Mouse (Mus musculus) limb, embryonic 12.5 days (tissue): ENCODE measurements at regions not wholly inside any gene's neighbourhood (a gene's known extent, or its start where the extent isn't known, plus 50 kb on each side); places are given as distances from the start of the nearest gene placed in this dataset.

ENCODE experiments used
- ATAC-seq: fragments of 200-750 bp; cut with Nextera tagmentation; 2 replicates; pipeline ENCODE4 v1.8.0; 2017; ENCODE audit warnings: low read depth, moderate TSS enrichment; ENCODE audit not compliant: insufficient number of reproducible peaks, insufficient read depth, low FRiP score, low TSS enrichment
- H3K27ac ChIP-seq: fragments of 300-500 bp; sonication (generic); 2 replicates; pipeline ENCODE4 v1.5.1; 2016; ENCODE audit warnings: mild to moderate bottlenecking, moderate library complexity
- H3K27me3 ChIP-seq: fragments of 300-500 bp; sonication (generic); 2 replicates; pipeline ENCODE4 v1.6.1; 2016; ENCODE audit warnings: mild to moderate bottlenecking, moderate library complexity
- H3K36me3 ChIP-seq: fragments of 300-500 bp; sonication (generic); 2 replicates; pipeline ENCODE4 v1.6.1; 2016; ENCODE audit warnings: mild to moderate bottlenecking, moderate library complexity
- H3K4me1 ChIP-seq: fragments of 300-500 bp; sonication (generic); replicated peaks from 2 replicates; pipeline ENCODE4 v1.6.1; 2016
- H3K4me2 ChIP-seq: fragments of 300-500 bp; sonication (generic); 2 replicates; pipeline ENCODE4 v1.6.1; 2016; ENCODE audit warnings: mild to moderate bottlenecking, moderate library complexity
- H3K4me3 ChIP-seq: fragments of 300-500 bp; sonication (generic); replicated peaks from 2 replicates; pipeline ENCODE4 v1.5.1; 2016; ENCODE audit warnings: mild to moderate bottlenecking
- H3K9ac ChIP-seq: fragments of 300-500 bp; sonication (generic); replicated peaks from 2 replicates; pipeline ENCODE4 v1.6.1; 2016; ENCODE audit warnings: mild to moderate bottlenecking, moderate library complexity
- H3K9me3 ChIP-seq: fragments of 300-500 bp; sonication (generic); 2 replicates; pipeline ENCODE4 v1.6.1; 2016; ENCODE audit warnings: mild to moderate bottlenecking, moderate library complexity
- WGBS: fragments of 180-500 bp; shearing (Covaris S2); methylation state at CpG from one replicate; pipeline ENCODE4 v1.1.7; 2016; 5-methylcytosine and 5-hydroxymethylcytosine counted together

GRCm38 (mm10) chr17:59361119-59361518 is 347.9 kb upstream of the Nudt12 start:
- no peaks in the 10 kb centered on the region for H3K27me3 ChIP-seq
- H3K4me2 ChIP-seq, result no peak overlapping the region
- WGBS, result 37% methylated on average over 9 of the region's 9 CpGs
- no peak overlapping the region for H3K27ac ChIP-seq
- peak; percentile 75; the same call in 1 of the 2 replicates for ATAC-seq
- peaks cover 13% of the 10 kb centered on the region for H3K4me1 ChIP-seq
- no peaks in the 10 kb centered on the region for H3K9me3 ChIP-seq
- H3K36me3 ChIP-seq, result no peaks in the 10 kb centered on the region
- H3K9ac ChIP-seq, result no peak overlapping the region
- H3K4me3 ChIP-seq, result no peak overlapping the region

- peaks cover 10% of the 10 kb centered on the region for H3K4me1 ChIP-seq
- no peak overlapping the region for H3K4me3 ChIP-seq
- 18% methylated on average over 5 of the region's 5 CpGs for WGBS
- no peak overlapping the region for H3K27ac ChIP-seq
- ATAC-seq, result peak; percentile 52; the same call in 1 of the 2 replicates
- H3K9me3 ChIP-seq, result no peaks in the 10 kb centered on the region
- H3K9ac ChIP-seq, result no peak overlapping the region
- H3K27me3 ChIP-seq, result no peaks in the 10 kb centered on the region
- no peak overlapping the region for H3K4me2 ChIP-seq
- no peaks in the 10 kb centered on the region for H3K36me3 ChIP-seq
Observed at GRCm38 (mm10) chr17:59359503-59359902, 346.3 kb upstream of the Nudt12 start.

- Histone ChIP-seq H3K4me2 (no peak overlapping the region), H3K36me3 (no peaks in the 10 kb centered on the region), H3K4me1 (no peaks in the 10 kb centered on the region), H3K4me3 (no peak overlapping the region), H3K27ac (no peak overlapping the region), H3K27me3 (no peaks in the 10 kb centered on the region), H3K9me3 (no peaks in the 10 kb centered on the region), H3K9ac (no peak overlapping the region)
- whole genome bisulfite sequencing, result 89% methylated on average over 4 of the region's 4 CpGs
- no peak for ATAC-seq
Observed at GRCm38 (mm10) chr17:59345526-59345925, 332.4 kb upstream of the Nudt12 start.

GRCm38 (mm10) chr17:59297939-59298338 is 284.8 kb upstream of the Nudt12 start:
- WGBS, result 87% methylated on average over 5 of the region's 5 CpGs

GRCm38 (mm10) chr17:59281364-59281763 is 268.2 kb upstream of the Nudt12 start:
- Histone ChIP-seq H3K4me3 (no peak overlapping the region), H3K27me3 (no peaks in the 10 kb centered on the region), H3K9me3 (no peaks in the 10 kb centered on the region), H3K4me2 (no peak overlapping the region), H3K9ac (no peak overlapping the region), H3K36me3 (no peaks in the 10 kb centered on the region), H3K27ac (no peak overlapping the region), H3K4me1 (no peaks in the 10 kb centered on the region)
- ATAC-seq, result no peak
- WGBS, result 56% methylated on average over 3 of the region's 3 CpGs

More at GRCm38 (mm10) chr17:59297939-59298338, 284.8 kb upstream of the Nudt12 start:
- no peaks in the 10 kb centered on the region for H3K9me3 ChIP-seq
- no peaks in the 10 kb centered on the region for H3K4me1 ChIP-seq
- H3K4me2 ChIP-seq, result no peak overlapping the region
- no peak for ATAC-seq
- no peaks in the 10 kb centered on the region for H3K27me3 ChIP-seq
- H3K27ac ChIP-seq, result no peak overlapping the region
- H3K4me3 ChIP-seq, result no peak overlapping the region
- H3K36me3 ChIP-seq, result no peaks in the 10 kb centered on the region
- H3K9ac ChIP-seq, result no peak overlapping the region

DNA sequence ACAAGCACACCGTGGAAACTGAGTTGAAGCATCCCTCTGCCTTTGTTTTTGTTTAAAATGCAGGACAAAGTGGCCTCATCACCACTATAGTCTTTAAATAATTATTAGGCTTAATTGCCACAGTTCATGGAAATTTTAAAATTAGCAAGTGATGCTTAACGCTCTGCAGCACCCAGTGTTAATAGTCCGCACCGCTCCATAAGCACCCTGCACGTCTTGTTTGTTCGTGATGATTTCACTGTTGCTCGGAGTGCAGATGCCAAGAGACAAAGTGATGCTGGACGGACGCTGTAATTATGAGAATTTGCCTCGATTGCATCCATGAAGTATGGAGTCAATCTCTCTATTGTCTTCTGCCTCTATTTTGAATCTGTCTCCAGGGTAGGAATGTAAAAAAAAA is 266.6 kb upstream of the Nudt12 start:
- Histone ChIP-seq H3K36me3 (no peaks in the 10 kb centered on the region), H3K9ac (no peak overlapping the region), H3K4me3 (no peak overlapping the region), H3K27me3 (no peaks in the 10 kb centered on the region), H3K4me1 (no peaks in the 10 kb centered on the region), H3K4me2 (no peak overlapping the region), H3K9me3 (no peaks in the 10 kb centered on the region), H3K27ac (no peak overlapping the region)
- ATAC-seq, result no peak
- 78% methylated on average over 10 of the region's 10 CpGs for WGBS

- no peaks in the 10 kb centered on the region for H3K36me3 ChIP-seq
Observed at GRCm38 (mm10) chr17:59269613-59270012, 256.4 kb upstream of the Nudt12 start.

GRCm38 (mm10) chr17:59249000-59249399 is 235.8 kb upstream of the Nudt12 start:
- WGBS, result 54% methylated on average over 5 of the region's 5 CpGs

More at GRCm38 (mm10) chr17:59269613-59270012, 256.4 kb upstream of the Nudt12 start:
- Histone ChIP-seq H3K9ac (no peak overlapping the region), H3K9me3 (no peaks in the 10 kb centered on the region), H3K4me2 (no peak overlapping the region), H3K27ac (no peak overlapping the region), H3K27me3 (no peaks in the 10 kb centered on the region; the same call in 1 of the 2 replicates), H3K4me3 (no peak overlapping the region), H3K4me1 (no peaks in the 10 kb centered on the region)
- no peak for ATAC-seq

GRCm38 (mm10) chr17:59232251-59232650 is 219.1 kb upstream of the Nudt12 start:
- WGBS, result 89% methylated on average over 2 of the region's 2 CpGs
- Histone ChIP-seq H3K4me3 (no peak overlapping the region), H3K4me2 (no peak overlapping the region), H3K9ac (no peak overlapping the region), H3K9me3 (no peaks in the 10 kb centered on the region), H3K4me1 (no peaks in the 10 kb centered on the region), H3K27me3 (no peaks in the 10 kb centered on the region), H3K27ac (no peak overlapping the region), H3K36me3 (no peaks in the 10 kb centered on the region)
- no peak for ATAC-seq

More at GRCm38 (mm10) chr17:59249000-59249399, 235.8 kb upstream of the Nudt12 start:
- H3K9ac ChIP-seq, result no peak overlapping the region
- no peaks in the 10 kb centered on the region for H3K36me3 ChIP-seq
- no peak overlapping the region for H3K4me2 ChIP-seq
- no peak overlapping the region for H3K4me3 ChIP-seq
- ATAC-seq, result no peak
- H3K4me1 ChIP-seq, result 0 out of 2 replicates have a peak, but pooled peaks cover 3% of the 10 kb centered on the region
- no peaks in the 10 kb centered on the region for H3K9me3 ChIP-seq
- no peaks in the 10 kb centered on the region for H3K27me3 ChIP-seq
- no peak overlapping the region for H3K27ac ChIP-seq
